Mouse (Mus musculus) layer of hippocampus, adult 2 months (tissue): ENCODE data around the gene 4931414P19Rik. TPM values are rescaled to one million over a fixed set of nuclear protein-coding genes. Genes with fewer than 3 reads are reported as not detected.

Source experiments
- DNase-seq, 2 experiments: peaks; one replicate each; pipeline ENCODE4 v3.0.0; 2022; ENCODE audit warnings: low spot score in 2 of 2
- H3K27ac ChIP-seq: fragments of 200-600 bp; 2 replicates; pipeline ENCODE4 v1.8.1; 2022
- H3K4me3 ChIP-seq: fragments of 200-600 bp; 2 replicates; pipeline ENCODE4 v1.8.1; 2022; ENCODE audit warnings: mild to moderate bottlenecking
- CTCF ChIP-seq: fragments of 200-600 bp; conservative IDR thresholded peaks from 2 replicates; pipeline ENCODE4 v1.8.1; 2022; ENCODE audit warnings: antibody characterized with exemption, mild to moderate bottlenecking, moderate library complexity
- microRNA-seq, 2 experiments: library from miRNA; unstranded; fragments of <30 nt; microRNA quantifications; one replicate each; pipeline ENCODE4 v1.2.0; 2021
- total RNA-seq, 2 experiments: library from RNA; stranded (reverse); gene quantifications; 2 replicates each; pipeline ENCODE4 v1.2.3; 2021

4931414P19Rik gene
- total RNA-seq, 2 experiments from 2014 or later: 5.8 to 7.1 TPM

DNA sequence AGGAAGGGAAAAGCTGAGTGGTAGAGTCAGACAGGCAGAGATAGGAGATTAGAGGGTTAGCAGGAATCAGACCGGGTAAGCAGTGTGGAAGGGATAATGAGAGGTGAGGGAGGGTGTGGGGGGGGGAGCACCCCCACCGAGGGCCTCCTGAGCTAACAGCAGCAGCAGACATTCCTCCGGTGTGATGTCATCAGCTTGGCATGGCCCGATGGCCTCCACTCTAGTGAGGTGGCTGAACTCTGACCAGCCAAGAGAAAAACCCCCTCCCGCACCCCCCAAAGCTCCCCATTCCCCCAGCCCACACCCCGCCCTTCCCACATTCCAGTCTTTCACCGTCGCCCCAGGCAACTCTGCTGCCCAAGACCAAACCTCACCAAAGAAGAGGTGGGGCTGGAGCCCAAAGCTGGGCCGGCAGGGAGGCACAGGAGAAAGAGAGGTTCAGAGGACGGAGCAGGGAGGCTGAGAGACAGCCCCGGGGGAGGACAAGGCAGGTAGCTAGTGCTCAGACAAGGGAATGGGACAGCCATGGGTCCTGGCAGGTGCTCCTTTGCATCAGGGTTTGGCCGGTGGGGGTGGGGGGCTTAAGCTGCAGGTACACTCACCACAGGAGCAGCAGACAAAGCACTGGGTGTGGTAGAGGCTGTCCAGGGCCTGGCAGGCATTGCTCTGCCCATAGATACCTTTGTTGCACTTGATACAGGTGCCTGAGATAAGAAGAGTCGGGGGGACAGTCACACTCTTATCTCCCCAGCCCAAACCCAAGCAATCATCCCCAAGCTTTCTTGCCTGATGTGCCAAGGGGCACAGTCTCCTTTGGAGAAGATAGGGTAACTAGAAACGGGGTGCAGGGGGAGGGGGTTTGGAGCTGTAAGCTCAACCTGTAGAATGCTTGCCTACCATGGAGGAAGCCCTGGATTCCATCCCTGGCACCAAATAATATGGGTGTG is 32.7 kb downstream of the 4931414P19Rik start:
- no peak overlapping the region for H3K4me3 ChIP-seq
- no peak for TF ChIP-seq CTCF
- no peak overlapping the region for H3K27ac ChIP-seq
- DNase-seq: no peak

DNA sequence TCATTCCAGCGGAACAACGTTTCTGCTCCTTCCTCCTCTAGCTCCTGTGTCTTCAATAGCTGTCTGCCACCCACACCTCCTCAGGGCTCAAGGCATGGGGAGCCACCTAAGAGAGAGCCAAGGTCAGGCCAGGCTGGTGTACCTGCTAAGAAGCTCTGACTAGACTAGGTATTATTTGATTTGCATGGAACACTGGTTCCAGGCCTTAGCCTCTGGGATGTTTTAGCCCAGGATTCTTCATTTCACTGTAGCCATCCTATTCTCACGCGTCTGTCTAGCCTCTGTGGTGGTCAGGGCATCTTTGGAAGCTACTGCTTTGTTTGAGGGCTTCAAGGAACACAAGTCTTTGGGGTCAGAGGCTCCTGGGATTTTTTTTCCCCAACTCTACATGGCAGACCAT is 33.7 kb downstream of the 4931414P19Rik start:
- no peak overlapping the region for H3K4me3 ChIP-seq
- H3K27ac ChIP-seq: no peak overlapping the region
- TF ChIP-seq CTCF: no peak
- DNase-seq: no peak

DNA sequence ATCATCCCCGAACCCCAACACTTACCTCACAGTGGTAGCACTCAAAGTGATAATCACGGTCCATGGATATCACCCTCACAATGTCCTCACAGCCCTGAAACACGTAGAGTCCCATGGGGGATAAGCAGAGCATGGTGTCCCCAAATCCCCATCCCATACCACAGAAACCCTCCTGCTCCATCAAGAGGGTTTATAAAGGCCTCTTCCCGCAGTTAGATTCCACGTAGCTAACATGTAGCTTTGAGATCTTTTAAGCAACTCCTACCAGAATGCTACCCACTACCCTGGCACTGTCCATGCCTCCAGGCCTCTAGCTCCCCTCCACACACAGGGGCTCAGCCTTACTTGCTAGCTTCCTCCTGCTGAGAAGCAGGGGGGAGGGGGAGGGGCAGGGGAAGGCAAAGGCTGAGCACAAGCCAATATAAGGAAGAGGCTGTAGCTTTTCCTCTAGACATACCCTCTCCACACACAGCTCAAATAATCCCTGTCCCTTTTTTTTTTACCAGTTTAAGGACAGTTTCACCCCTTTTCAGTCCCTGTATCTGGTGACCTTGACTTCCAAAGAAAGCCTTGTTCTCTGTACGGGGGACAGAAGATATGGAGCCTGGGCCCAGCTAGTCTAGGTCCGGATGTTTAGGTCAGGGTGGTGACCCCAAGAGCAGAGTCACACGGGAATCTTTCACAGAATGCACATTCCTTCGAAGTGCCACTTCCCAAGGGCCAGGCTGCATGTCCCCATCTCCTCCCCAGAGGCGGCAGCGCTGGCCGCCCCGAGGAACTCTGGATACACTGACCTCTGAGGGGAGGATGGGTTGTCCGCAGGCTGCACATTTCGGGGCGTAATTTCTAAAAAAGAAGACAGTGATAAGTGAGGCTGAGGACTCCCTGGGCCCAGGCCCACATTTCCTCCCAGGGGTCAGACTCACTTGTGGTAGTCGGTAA is 36.1 kb downstream of the 4931414P19Rik start:
- H3K27ac ChIP-seq: peak overlapping the region; percentile 24; the same call in 1 of the 2 replicates
- no peak for DNase-seq
- no peak overlapping the region for H3K4me3 ChIP-seq
- no peak for TF ChIP-seq CTCF

DNA sequence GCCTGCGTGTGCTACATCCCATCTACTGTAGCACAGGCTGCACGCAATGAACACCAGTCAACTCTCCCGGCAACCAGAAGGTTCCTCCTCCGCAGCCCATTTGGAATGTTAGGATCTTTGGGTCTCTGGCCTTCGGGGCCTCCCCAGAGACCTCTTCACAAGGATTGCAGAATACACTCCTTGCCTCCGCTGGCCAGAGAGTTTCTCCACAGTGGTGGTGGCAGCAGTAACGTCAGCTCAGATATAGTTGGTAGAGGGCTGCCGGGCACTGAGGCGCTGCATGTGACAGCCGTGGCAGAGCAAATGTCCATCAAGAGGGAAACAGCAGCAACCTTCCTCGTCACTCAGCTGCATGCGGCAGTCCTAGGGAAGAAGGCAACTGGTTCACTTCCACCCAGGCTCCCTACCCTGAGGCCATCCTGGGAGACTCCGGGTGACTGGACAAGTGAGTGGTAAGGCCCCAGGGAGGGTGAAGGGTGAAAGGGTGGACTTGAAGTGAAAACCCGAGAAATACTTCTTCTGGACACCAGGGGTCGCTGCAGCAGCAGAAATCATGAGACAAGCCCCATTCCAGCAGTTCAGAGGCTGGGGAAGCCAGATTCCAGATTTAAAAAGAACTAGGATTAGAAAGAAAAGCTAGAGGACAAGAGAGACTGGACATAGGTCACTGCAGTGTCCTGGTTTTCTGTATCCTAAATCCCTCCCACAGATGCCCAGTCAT is 36.9 kb downstream of the 4931414P19Rik start:
- Histone ChIP-seq H3K27ac (no peak overlapping the region; the same call in 1 of the 2 replicates), H3K4me3 (no peak overlapping the region)
- peak; percentile 67 to 78 for DNase-seq
- peak; percentile 97 for TF ChIP-seq CTCF

DNA sequence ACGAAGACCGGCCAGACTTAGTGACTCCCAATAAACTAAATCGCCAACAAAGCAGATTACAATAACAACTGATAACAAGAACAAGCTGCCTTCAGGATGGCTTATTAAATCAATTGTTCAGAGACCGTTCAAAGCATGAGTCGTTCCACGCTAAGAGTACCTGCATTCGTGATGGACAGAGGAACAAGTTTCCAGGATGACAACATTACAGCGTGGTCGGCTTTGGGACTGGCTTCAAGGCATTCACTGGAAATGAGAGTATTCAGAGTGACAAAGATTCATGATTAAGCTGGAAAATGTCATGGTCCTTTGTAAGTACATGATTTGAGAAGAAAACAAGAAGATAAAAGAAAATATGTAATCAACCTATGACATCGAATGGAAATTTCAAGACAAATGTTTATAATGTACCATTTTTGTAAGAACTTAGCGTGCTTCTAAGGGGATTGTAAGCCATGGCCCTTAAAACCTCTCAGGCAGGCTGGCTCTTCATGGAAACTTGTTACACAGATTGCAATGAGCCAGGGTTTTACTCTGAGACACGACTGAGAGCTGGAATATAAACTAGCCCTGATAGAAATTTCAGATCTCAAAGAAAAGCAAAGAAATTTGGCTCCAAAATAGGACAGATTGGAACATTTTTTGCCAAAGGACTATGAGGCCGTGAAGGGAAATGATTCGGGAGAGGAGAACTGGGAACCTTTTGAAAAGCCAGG is 45.1 kb downstream of the 4931414P19Rik start:
- no peak overlapping the region for H3K4me3 ChIP-seq
- DNase-seq: no peak
- no peak overlapping the region for H3K27ac ChIP-seq
- no peak for TF ChIP-seq CTCF

DNA sequence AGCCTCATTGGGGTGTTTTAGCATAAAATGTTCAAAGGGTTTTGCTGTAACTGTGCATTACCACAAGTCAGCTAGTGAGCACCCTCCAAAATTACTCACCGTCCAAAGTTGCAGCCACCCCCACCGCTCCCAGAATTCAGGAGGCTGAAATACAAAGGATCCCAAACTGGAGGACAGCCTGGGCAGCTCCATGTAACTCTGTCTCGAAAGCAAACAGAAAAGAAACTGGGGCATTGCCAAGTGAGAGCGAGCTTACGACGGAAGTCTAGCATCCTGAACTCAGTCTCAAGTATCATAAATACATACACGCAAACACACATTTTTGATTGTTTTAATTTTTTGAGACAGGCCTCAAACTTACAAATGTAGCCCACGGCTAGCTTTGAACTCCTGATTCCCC is 48.5 kb downstream of the 4931414P19Rik start:
- Histone ChIP-seq H3K4me3 (no peak overlapping the region), H3K27ac (no peak overlapping the region)
- DNase-seq: no peak
- TF ChIP-seq CTCF: no peak

DNA sequence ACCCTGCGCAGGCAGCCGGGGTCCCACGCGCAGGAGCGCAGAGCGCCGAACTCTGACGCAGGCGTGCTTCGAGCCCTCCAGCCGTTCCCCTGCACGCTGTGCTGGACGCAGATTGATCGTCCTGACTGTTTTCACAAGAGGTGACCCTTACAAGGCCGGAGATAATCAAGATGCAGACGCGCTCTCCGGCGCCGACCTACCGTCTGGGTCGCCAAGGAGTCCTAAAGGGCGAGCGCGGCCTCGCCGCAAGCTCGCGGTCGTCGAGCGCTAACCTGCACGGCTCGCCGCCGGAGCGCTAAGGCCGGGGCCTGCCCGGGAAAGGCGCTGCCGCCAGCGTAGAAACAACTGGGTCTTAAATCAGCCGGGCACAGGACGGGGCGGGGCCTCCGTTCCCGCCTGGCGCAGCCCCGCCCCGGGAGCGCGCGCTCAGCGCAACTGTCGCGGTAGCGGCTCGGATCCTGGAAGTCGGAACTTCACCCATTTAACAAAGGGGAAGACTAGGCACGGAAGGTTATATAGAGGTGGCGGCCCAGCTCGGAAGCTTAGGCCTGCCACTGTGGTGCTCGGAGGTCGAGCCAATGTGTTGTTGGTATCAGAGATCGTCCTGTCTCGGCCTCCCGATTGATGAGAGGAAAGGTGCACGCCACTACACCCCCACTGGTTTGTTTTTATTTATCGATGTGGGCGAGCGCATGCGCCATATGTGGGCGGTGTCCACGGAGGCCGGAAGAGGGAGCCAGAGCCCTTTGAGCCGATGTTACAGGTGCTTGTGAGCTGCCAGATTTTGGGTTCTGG is 51.6 kb downstream of the 4931414P19Rik start, which contains the start of gene Haus4:
Gene Haus4, minus strand, starts transcription at position 642 of the 795 bp plus-strand sequence.
- peak; percentile 32 to 63 for DNase-seq
- Histone ChIP-seq H3K27ac (peak within 1 kb of the TSS; percentile 68), H3K4me3 (peak within 1 kb of the TSS; percentile 78)
- peak; percentile 66 for TF ChIP-seq CTCF

DNA sequence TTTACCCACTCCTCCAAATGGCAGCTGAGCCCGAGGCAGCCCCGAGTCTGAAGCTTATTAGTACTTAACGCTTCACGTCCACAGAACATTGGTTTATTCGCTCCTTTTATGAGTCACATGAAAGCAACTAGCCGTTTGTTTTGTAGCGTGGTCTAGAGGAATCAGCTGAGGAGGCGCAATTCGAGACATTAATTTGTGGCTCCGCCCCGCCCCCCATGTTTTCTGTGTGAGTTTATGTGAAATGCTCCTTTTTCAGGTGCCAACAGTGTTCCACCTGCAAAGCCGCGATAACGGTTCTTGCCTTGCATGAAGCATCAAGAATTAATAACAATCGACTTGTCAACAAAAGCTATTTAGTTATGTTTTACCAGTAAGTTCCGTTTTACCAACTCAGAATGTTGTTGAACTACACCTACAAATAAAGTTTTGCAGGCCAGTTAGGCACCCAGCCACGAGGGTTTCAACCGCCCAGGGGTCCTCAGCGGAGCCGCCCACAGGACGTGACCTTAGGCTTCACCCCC is 52.3 kb downstream of the 4931414P19Rik start:
- no peak for TF ChIP-seq CTCF
- no peak for DNase-seq
- H3K27ac ChIP-seq: peak overlapping the region; percentile 68; the same call in 1 of the 2 replicates
- peak overlapping the region; percentile 78 for H3K4me3 ChIP-seq

DNA sequence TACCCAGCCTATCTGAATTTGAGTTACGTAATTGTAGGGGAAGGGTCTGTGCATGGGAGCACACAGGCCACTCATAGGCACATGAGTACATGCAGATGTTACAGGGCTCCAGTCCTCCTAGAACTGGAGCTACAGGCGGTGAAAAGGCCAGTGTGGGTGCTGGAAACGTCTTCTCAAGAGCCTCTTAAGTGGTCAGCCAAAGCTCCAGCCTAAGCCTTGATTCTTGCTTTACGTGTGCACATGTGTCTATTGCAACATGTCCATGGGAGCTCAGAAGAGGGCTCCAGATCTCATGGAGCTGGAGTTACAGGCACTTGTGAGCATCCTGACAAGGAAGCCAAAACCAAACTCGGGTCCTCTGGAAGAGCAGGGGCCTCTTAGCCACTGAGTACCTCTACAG is 61.1 kb downstream of the 4931414P19Rik start:
- H3K4me3 ChIP-seq: no peak overlapping the region
- DNase-seq: no peak
- TF ChIP-seq CTCF: no peak
- no peak overlapping the region for H3K27ac ChIP-seq

DNA sequence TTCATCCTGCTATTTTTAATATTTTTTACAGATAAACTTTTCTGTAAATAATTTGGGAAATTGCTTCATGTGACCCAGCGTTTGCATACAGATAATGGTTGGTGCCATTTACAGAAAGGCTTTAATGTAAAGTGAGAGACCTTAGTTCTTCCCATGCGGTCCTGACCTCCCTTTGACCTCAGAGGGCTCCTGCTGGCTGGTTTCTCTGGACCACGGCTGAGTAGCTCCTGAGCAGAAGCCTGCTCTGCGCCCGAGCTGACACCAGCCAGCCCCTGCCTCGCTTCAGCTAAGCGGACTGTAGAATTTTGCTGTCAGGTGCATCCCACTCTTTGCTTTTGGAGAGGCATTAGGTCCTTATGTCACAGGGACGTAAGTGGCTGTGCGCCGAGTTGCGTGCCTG is 65.0 kb downstream of the 4931414P19Rik start:
- no peak for DNase-seq
- H3K27ac ChIP-seq: no peak overlapping the region
- TF ChIP-seq CTCF: no peak
- no peak overlapping the region for H3K4me3 ChIP-seq

DNA sequence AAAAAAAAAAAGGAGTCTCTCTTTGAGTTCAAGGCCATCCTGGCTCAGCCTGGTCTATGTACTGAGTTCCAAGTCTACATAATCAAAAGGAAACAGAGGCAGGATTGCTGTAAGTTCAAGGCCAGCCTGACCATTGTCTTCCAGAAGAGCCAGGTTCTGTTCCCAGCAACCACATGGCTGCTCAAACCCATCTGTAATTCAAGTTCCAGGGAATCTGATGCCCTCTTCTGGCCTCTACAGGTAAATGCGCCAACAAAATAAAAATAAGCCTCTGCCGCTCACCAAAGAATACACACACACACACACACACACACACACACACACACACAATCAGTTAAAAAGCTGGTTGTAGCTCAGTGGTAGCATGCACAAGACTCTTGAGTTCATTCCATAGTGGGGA is 67.2 kb downstream of the 4931414P19Rik start:
- Histone ChIP-seq H3K27ac (no peak overlapping the region), H3K4me3 (no peak overlapping the region)
- no peak for DNase-seq
- peak; percentile 32; the same call in 1 of the 2 replicates for TF ChIP-seq CTCF

Small RNAs within 50 kb of the gene (microRNA-seq; reads per million reads assigned to microRNA genes)
- gene Mir686: 0 reads per million in 2 experiments
- gene Mir6948: 0.32 to 1.7 reads per million in 2 experiments

Other genes starting within 250 kb of the 4931414P19Rik start
- 10 to 100 TPM; 52.1 to 54.9 TPM for gene Oxa1l, start 245.2 kb downstream of the 4931414P19Rik start, total RNA-seq
- gene Slc7a7, start 188.2 kb downstream of the 4931414P19Rik start, total RNA-seq: 1 to 10 TPM; 1.4 to 2.0 TPM
- 100 to 1,000 TPM in 1 of 2 experiments, 10 to 100 TPM in 1; 99.8 to 101 TPM for gene Mrpl52, start 179.1 kb downstream of the 4931414P19Rik start, total RNA-seq
- gene Mmp14, start 174.4 kb downstream of the 4931414P19Rik start, total RNA-seq: 10 to 100 TPM; 16.1 to 18.4 TPM
- 10 to 100 TPM; 28.5 to 30.3 TPM for gene Lrp10, start 141.9 kb downstream of the 4931414P19Rik start, total RNA-seq
- 10 to 100 TPM; 23.9 to 24.0 TPM for gene Rem2, start 129.9 kb downstream of the 4931414P19Rik start, total RNA-seq
- 10 to 100 TPM; 47.3 to 53.6 TPM for gene Prmt5, start 88.5 kb downstream of the 4931414P19Rik start, total RNA-seq
- gene Haus4, start 51.4 kb downstream of the 4931414P19Rik start, total RNA-seq: 1 to 10 TPM; 4.4 to 4.8 TPM
- 1 to 10 TPM; 1.1 to 1.8 TPM for gene Ajuba, start 28.4 kb downstream of the 4931414P19Rik start, total RNA-seq
- gene Psmb5, start 12.0 kb upstream of the 4931414P19Rik start, total RNA-seq: 100 to 1,000 TPM; 199 to 218 TPM
- gene Psmb11, start 15.4 kb upstream of the 4931414P19Rik start, total RNA-seq: under 1 TPM; 0.22 to 0.28 TPM
- gene Gm17606, start 35.0 kb upstream of the 4931414P19Rik start, total RNA-seq: not detected
- gene Cdh24, start 35.4 kb upstream of the 4931414P19Rik start, total RNA-seq: 10 to 100 TPM; 22.5 to 27.5 TPM
- gene 1700123O20Rik, start 80.2 kb upstream of the 4931414P19Rik start, total RNA-seq: 10 to 100 TPM; 20.8 to 22.1 TPM
- gene Acin1, start 80.9 kb upstream of the 4931414P19Rik start, total RNA-seq: 100 to 1,000 TPM; 223 to 242 TPM
- gene Gm29776, start 92.8 kb upstream of the 4931414P19Rik start, total RNA-seq: not detected
- not detected for gene Cebpe, start 106.2 kb upstream of the 4931414P19Rik start, total RNA-seq
- gene Slc7a8, start 176.0 kb upstream of the 4931414P19Rik start, total RNA-seq: 10 to 100 TPM; 49.4 to 54.1 TPM
- gene Rnf212b, start 208.1 kb upstream of the 4931414P19Rik start, total RNA-seq: not detected